Mouse (Mus musculus) hindbrain, embryonic 11.5 days (tissue): ENCODE measurements around the gene Arhgef1. TPM values are rescaled to one million over a fixed set of nuclear protein-coding genes. Genes with fewer than 3 reads are reported as not detected.

ENCODE experiments used
- ATAC-seq: fragments of 200-750 bp; cut with Nextera tagmentation; 2 replicates; pipeline ENCODE4 v1.8.0; 2017; ENCODE audit warnings: mild to moderate bottlenecking, moderate TSS enrichment, moderate library complexity; ENCODE audit not compliant: low FRiP score
- DNase-seq: peaks from one replicate; pipeline ENCODE4 v3.0.0-alpha.2; 2015; ENCODE audit warnings: low spot score
- H3K27ac ChIP-seq: fragments of 300-500 bp; sonication (generic); 2 replicates; pipeline ENCODE4 v1.5.1; 2014; ENCODE audit warnings: mild to moderate bottlenecking, low read depth, low read length
- H3K27me3 ChIP-seq: fragments of 300-500 bp; sonication (generic); 2 replicates; pipeline ENCODE4 v1.6.1; 2014; ENCODE audit warnings: mild to moderate bottlenecking, low read length, moderate library complexity, mixed read lengths; ENCODE audit not compliant: control insufficient read depth, insufficient read depth
- H3K36me3 ChIP-seq: fragments of 300-500 bp; sonication (generic); 2 replicates; pipeline ENCODE4 v1.6.1; 2014; ENCODE audit warnings: mild to moderate bottlenecking, low read length, moderate library complexity, mixed read lengths; ENCODE audit not compliant: control insufficient read depth, insufficient read depth
- H3K4me1 ChIP-seq: fragments of 300-500 bp; sonication (generic); replicated peaks from 2 replicates; pipeline ENCODE4 v1.6.1; 2014; ENCODE audit warnings: low read length, mixed read lengths; ENCODE audit not compliant: control insufficient read depth, insufficient read depth
- H3K4me2 ChIP-seq: fragments of 300-500 bp; sonication (generic); replicated peaks from 2 replicates; pipeline ENCODE4 v1.6.1; 2014; ENCODE audit warnings: mild to moderate bottlenecking, low read depth, low read length
- H3K4me3 ChIP-seq: fragments of 300-500 bp; sonication (generic); 2 replicates; pipeline ENCODE4 v1.5.1; 2014; ENCODE audit warnings: low read depth, low read length
- H3K9ac ChIP-seq: fragments of 300-500 bp; sonication (generic); 2 replicates; pipeline ENCODE4 v1.6.1; 2014; ENCODE audit warnings: low read depth, low read length
- H3K9me3 ChIP-seq: fragments of 300-500 bp; sonication (generic); 2 replicates; pipeline ENCODE4 v1.6.1; 2016; ENCODE audit warnings: low read length; ENCODE audit not compliant: control insufficient read depth
- WGBS: fragments of 180-500 bp; shearing (Covaris S2); extraction: QIAGEN DNeasy Blood & Tissue Kit; methylation state at CpG from one replicate; pipeline ENCODE4 v1.1.7; 2014; 5-methylcytosine and 5-hydroxymethylcytosine counted together
- polyA plus RNA-seq: library from polyadenylated mRNA; unstranded; fragments of >200 nt; fragmentation: Nextera tagmentation; extraction: Ambion mirVana; gene quantifications from 2 replicates; pipeline ENCODE4 v1.2.1, GENCODE M21; 2014

Gene Arhgef1
- polyA plus RNA-seq, 1 experiment from 2014 or later, result 46.4 TPM

GRCm38 (mm10) chr7:24907211-24907748, 4.6 kb downstream of the Arhgef1 start:
- 22% methylated on average over 13 of the region's 13 CpGs for WGBS
- DNase-seq (no peak), ATAC-seq (no peak)
- no peaks in the 10 kb centered on the region; the same call in 1 of the 2 replicates for H3K4me1 ChIP-seq
- H3K27me3 ChIP-seq, result no peaks in the 10 kb centered on the region
- no peak overlapping the region for H3K27ac ChIP-seq
- no peaks in the 10 kb centered on the region for H3K36me3 ChIP-seq
- H3K9ac ChIP-seq, result no peak overlapping the region
- no peak overlapping the region for H3K4me3 ChIP-seq
- H3K9me3 ChIP-seq, result no peaks in the 10 kb centered on the region
- no peak overlapping the region for H3K4me2 ChIP-seq

- H3K27ac ChIP-seq, result no peak overlapping the region
- H3K27me3 ChIP-seq, result no peaks in the 10 kb centered on the region
- H3K4me1 ChIP-seq, result no peaks in the 10 kb centered on the region; the same call in 1 of the 2 replicates
- H3K9ac ChIP-seq, result no peak overlapping the region
- WGBS, result 96% methylated on average over 14 of the region's 14 CpGs
- 0 out of 2 replicates have a peak, but pooled peaks cover 5% of the 10 kb centered on the region for H3K36me3 ChIP-seq
- H3K4me3 ChIP-seq, result no peak overlapping the region
- H3K9me3 ChIP-seq, result no peaks in the 10 kb centered on the region
- DNase-seq (no peak), ATAC-seq (no peak)
- H3K4me2 ChIP-seq, result no peak overlapping the region
Measured at GRCm38 (mm10) chr7:24912480-24912879, 9.8 kb downstream of the Arhgef1 start.

- Histone ChIP-seq H3K4me2 (no peak overlapping the region), H3K4me1 (no peaks in the 10 kb centered on the region), H3K36me3 (peaks cover 16% of the 10 kb centered on the region), H3K4me3 (no peak overlapping the region), H3K9ac (no peak overlapping the region), H3K27ac (no peak overlapping the region), H3K27me3 (no peaks in the 10 kb centered on the region), H3K9me3 (no peaks in the 10 kb centered on the region)
- DNase-seq (no peak), ATAC-seq (peak; percentile 19; the same call in 1 of the 2 replicates)
- 92% methylated on average over 20 of the region's 20 CpGs for WGBS
Measured at GRCm38 (mm10) chr7:24918763-24919323, 16.1 kb downstream of the Arhgef1 start.

- 95% methylated on average over 9 of the region's 9 CpGs for WGBS
- DNase-seq, result no peak
Measured at GRCm38 (mm10) chr7:24919728-24920127, 17.0 kb downstream of the Arhgef1 start.

GRCm38 (mm10) chr7:24930475-24930874, 27.8 kb downstream of the Arhgef1 start:
- H3K27me3 ChIP-seq, result peaks cover 57% of the 10 kb centered on the region
- DNase-seq (no peak), ATAC-seq (no peak)
- no peak overlapping the region for H3K4me3 ChIP-seq
- no peak overlapping the region for H3K9ac ChIP-seq
- H3K36me3 ChIP-seq, result peaks cover 6% of the 10 kb centered on the region
- WGBS, result 49% methylated on average over 6 of the region's 6 CpGs
- H3K4me1 ChIP-seq, result peaks cover 5% of the 10 kb centered on the region; the same call in 1 of the 2 replicates
- no peak overlapping the region for H3K4me2 ChIP-seq
- no peaks in the 10 kb centered on the region for H3K9me3 ChIP-seq
- H3K27ac ChIP-seq, result no peak overlapping the region

More at GRCm38 (mm10) chr7:24919728-24920127, 17.0 kb downstream of the Arhgef1 start:
- Histone ChIP-seq H3K9ac (no peak overlapping the region), H3K4me1 (no peaks in the 10 kb centered on the region), H3K36me3 (peaks cover 19% of the 10 kb centered on the region), H3K27ac (no peak overlapping the region), H3K4me2 (no peak overlapping the region), H3K4me3 (no peak overlapping the region), H3K9me3 (no peaks in the 10 kb centered on the region), H3K27me3 (no peaks in the 10 kb centered on the region)
- no peak for ATAC-seq

- no peak overlapping the region for H3K9ac ChIP-seq
- peaks cover 5% of the 10 kb centered on the region; the same call in 1 of the 2 replicates for H3K4me1 ChIP-seq
- DNase-seq (peak; percentile 31), ATAC-seq (no peak)
- H3K27ac ChIP-seq, result no peak overlapping the region
- H3K4me3 ChIP-seq, result no peak overlapping the region
- no peak overlapping the region for H3K4me2 ChIP-seq
- no peaks in the 10 kb centered on the region for H3K9me3 ChIP-seq
- no peaks in the 10 kb centered on the region for H3K36me3 ChIP-seq
- WGBS, result 2% methylated on average over 15 of the region's 15 CpGs
- peaks cover 59% of the 10 kb centered on the region for H3K27me3 ChIP-seq
Measured at GRCm38 (mm10) chr7:24931651-24932050, 28.9 kb downstream of the Arhgef1 start.

- Histone ChIP-seq H3K27ac (no peak overlapping the region), H3K27me3 (peaks cover 80% of the 10 kb centered on the region), H3K36me3 (no peaks in the 10 kb centered on the region), H3K9ac (no peak overlapping the region), H3K4me3 (no peak overlapping the region), H3K9me3 (no peaks in the 10 kb centered on the region), H3K4me1 (peaks cover 8% of the 10 kb centered on the region), H3K4me2 (no peak overlapping the region)
- WGBS, result 7% methylated on average over 6 of the region's 6 CpGs
- ATAC-seq, result no peak
- DNase-seq, result no peak
Measured at GRCm38 (mm10) chr7:24943641-24944040, 40.9 kb downstream of the Arhgef1 start.

- Histone ChIP-seq H3K27me3 (peaks cover 82% of the 10 kb centered on the region), H3K36me3 (no peaks in the 10 kb centered on the region), H3K4me1 (peaks cover 8% of the 10 kb centered on the region), H3K27ac (no peak within 1 kb of the TSS), H3K9me3 (no peaks in the 10 kb centered on the region), H3K9ac (no peak within 1 kb of the TSS), H3K4me2 (peak within 1 kb of the TSS; percentile 51), H3K4me3 (peak within 1 kb of the TSS; percentile 32)
- WGBS, result under 1% methylated on average over 50 of the region's 72 CpGs
- ATAC-seq (no peak), DNase-seq (no peak)
Measured at GRCm38 (mm10) chr7:24944257-24944950, 41.7 kb downstream of the Arhgef1 start, which contains the start of gene Gm4881. Gene Gm4881, minus strand, starts transcription at chr7:24944494.
